Mouse (Mus musculus) hindbrain, embryonic 13.5 days (tissue): Measurements from ENCODE around the gene Yju2. TPM values are rescaled to one million over a fixed set of nuclear protein-coding genes. Genes with fewer than 3 reads are reported as not detected.

Experiments
- ATAC-seq: fragments of 200-750 bp; cut with Nextera tagmentation; 2 replicates; pipeline ENCODE4 v1.8.0; 2017; ENCODE audit warnings: moderate TSS enrichment; ENCODE audit not compliant: low FRiP score
- H3K27ac ChIP-seq: fragments of 300-500 bp; sonication (generic); 2 replicates; pipeline ENCODE4 v1.5.1; 2015; ENCODE audit warnings: inconsistent platforms, mild to moderate bottlenecking, moderate library complexity
- H3K27me3 ChIP-seq: fragments of 300-500 bp; sonication (generic); 2 replicates; pipeline ENCODE4 v1.6.1; 2015; ENCODE audit warnings: mild to moderate bottlenecking, inconsistent platforms
- H3K36me3 ChIP-seq: fragments of 300-500 bp; sonication (generic); 2 replicates; pipeline ENCODE4 v1.6.1; 2015; ENCODE audit warnings: mild to moderate bottlenecking, inconsistent platforms
- H3K4me1 ChIP-seq: fragments of 300-500 bp; sonication (generic); replicated peaks from 2 replicates; pipeline ENCODE4 v1.6.1; 2015; ENCODE audit warnings: inconsistent platforms
- H3K4me2 ChIP-seq: fragments of 300-500 bp; sonication (generic); 2 replicates; pipeline ENCODE4 v1.6.1; 2015; ENCODE audit warnings: inconsistent platforms, mild to moderate bottlenecking, moderate library complexity
- H3K4me3 ChIP-seq: fragments of 300-500 bp; sonication (generic); 2 replicates; pipeline ENCODE4 v1.5.1; 2015; ENCODE audit warnings: mild to moderate bottlenecking, inconsistent platforms
- H3K9ac ChIP-seq: fragments of 300-500 bp; sonication (generic); 2 replicates; pipeline ENCODE4 v1.6.1; 2015; ENCODE audit warnings: mild to moderate bottlenecking, inconsistent platforms
- H3K9me3 ChIP-seq: fragments of 300-500 bp; sonication (generic); 2 replicates; pipeline ENCODE4 v1.6.1; 2016; ENCODE audit warnings: inconsistent platforms
- WGBS: fragments of 180-500 bp; shearing (Covaris S2); methylation state at CpG from one replicate; pipeline ENCODE4 v1.1.7; 2015; 5-methylcytosine and 5-hydroxymethylcytosine counted together
- polyA plus RNA-seq: library from polyadenylated mRNA; unstranded; fragments of >200 nt; fragmentation: Nextera tagmentation; extraction: Ambion mirVana; gene quantifications from 2 replicates; pipeline ENCODE4 v1.2.1, GENCODE M21; 2015

Gene Yju2
- polyA plus RNA-seq, 1 experiment from 2014 or later: 23.2 TPM

GRCm38 (mm10) chr17:55996007-55996406, 37.1 kb downstream of the Yju2 start:
- no peaks in the 10 kb centered on the region for H3K9me3 ChIP-seq
- no peak overlapping the region for H3K4me2 ChIP-seq
- no peak for ATAC-seq
- H3K27me3 ChIP-seq: peaks cover 24% of the 10 kb centered on the region
- peaks cover 7% of the 10 kb centered on the region; the same call in 1 of the 2 replicates for H3K4me1 ChIP-seq
- H3K9ac ChIP-seq: no peak overlapping the region
- no peak overlapping the region for H3K4me3 ChIP-seq
- peaks cover 70% of the 10 kb centered on the region for H3K36me3 ChIP-seq
- WGBS: 83% methylated on average over 15 of the region's 15 CpGs
- no peak overlapping the region for H3K27ac ChIP-seq

- H3K4me2 ChIP-seq: peak overlapping the region; percentile 13; the same call in 1 of the 2 replicates
- peaks cover 4% of the 10 kb centered on the region; the same call in 1 of the 2 replicates for H3K4me1 ChIP-seq
- 6% methylated on average over 30 of the region's 30 CpGs for WGBS
- peaks cover 42% of the 10 kb centered on the region for H3K27me3 ChIP-seq
- no peaks in the 10 kb centered on the region for H3K9me3 ChIP-seq
- no peak overlapping the region for H3K9ac ChIP-seq
- no peak for ATAC-seq
- H3K36me3 ChIP-seq: peaks cover 31% of the 10 kb centered on the region
- H3K27ac ChIP-seq: no peak overlapping the region
- H3K4me3 ChIP-seq: no peak overlapping the region; the same call in 1 of the 2 replicates
These were observed 41.0 kb downstream of the Yju2 start for GRCm38 (mm10) chr17:55999794-56000499.

GRCm38 (mm10) chr17:56003000-56003399, 44.1 kb downstream of the Yju2 start:
- H3K9me3 ChIP-seq: no peaks in the 10 kb centered on the region
- no peak overlapping the region for H3K4me3 ChIP-seq
- no peak for ATAC-seq
- no peak overlapping the region for H3K4me2 ChIP-seq
- H3K27me3 ChIP-seq: peaks cover 48% of the 10 kb centered on the region
- no peak overlapping the region for H3K27ac ChIP-seq
- WGBS: 82% methylated on average over 3 of the region's 3 CpGs
- H3K36me3 ChIP-seq: peaks cover under 1% of the 10 kb centered on the region; the same call in 1 of the 2 replicates
- no peak overlapping the region for H3K9ac ChIP-seq
- H3K4me1 ChIP-seq: peaks cover 11% of the 10 kb centered on the region

- H3K4me1 ChIP-seq: peaks cover 20% of the 10 kb centered on the region
- no peak within 1 kb of the TSS for H3K4me2 ChIP-seq
- H3K36me3 ChIP-seq: no peaks in the 10 kb centered on the region
- 60% methylated on average over 13 of the region's 13 CpGs for WGBS
- H3K9ac ChIP-seq: no peak within 1 kb of the TSS
- peaks cover 28% of the 10 kb centered on the region for H3K27me3 ChIP-seq
- H3K27ac ChIP-seq: no peak within 1 kb of the TSS
- no peaks in the 10 kb centered on the region for H3K9me3 ChIP-seq
- H3K4me3 ChIP-seq: 0 out of 2 replicates have a peak within 1 kb of the TSS, but pooled peaks have one; percentile 2
- ATAC-seq: no peak
These were observed 46.6 kb downstream of the Yju2 start, which contains the start of the genes Stap2 and Mpnd for GRCm38 (mm10) chr17:56005415-56006061. Gene Stap2 (minus strand): TSS chr17:56005584. Gene Mpnd (plus strand): TSS chr17:56005711.

DNA sequence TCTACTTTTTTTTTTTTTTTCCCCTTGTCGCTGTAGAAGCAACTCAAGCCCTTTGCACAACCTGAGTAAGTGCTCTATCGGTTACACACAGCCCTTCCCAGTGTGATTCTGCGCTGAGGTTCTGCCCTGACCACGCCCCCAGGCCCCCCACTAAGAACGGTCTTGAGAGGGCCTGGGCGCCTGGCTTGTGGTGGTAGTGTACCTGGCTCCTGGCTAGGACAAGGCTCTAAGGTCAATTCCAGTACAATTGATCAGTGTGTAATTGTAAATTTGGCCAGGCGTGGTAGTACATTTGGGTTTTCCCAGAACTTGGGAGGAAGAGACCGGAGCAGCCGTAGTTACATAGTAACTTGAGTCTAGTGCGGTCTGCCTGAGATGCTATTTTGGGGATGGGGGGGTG, 48.1 kb downstream of the Yju2 start:
- 47% methylated on average over 10 of the region's 10 CpGs for WGBS
- Histone ChIP-seq H3K9me3 (no peaks in the 10 kb centered on the region), H3K27ac (peak overlapping the region; percentile 99), H3K4me3 (no peak overlapping the region), H3K27me3 (peaks cover 18% of the 10 kb centered on the region; the same call in 1 of the 2 replicates), H3K9ac (no peak overlapping the region), H3K4me1 (peaks cover 35% of the 10 kb centered on the region), H3K4me2 (no peak overlapping the region), H3K36me3 (peaks cover 12% of the 10 kb centered on the region)
- no peak for ATAC-seq

DNA sequence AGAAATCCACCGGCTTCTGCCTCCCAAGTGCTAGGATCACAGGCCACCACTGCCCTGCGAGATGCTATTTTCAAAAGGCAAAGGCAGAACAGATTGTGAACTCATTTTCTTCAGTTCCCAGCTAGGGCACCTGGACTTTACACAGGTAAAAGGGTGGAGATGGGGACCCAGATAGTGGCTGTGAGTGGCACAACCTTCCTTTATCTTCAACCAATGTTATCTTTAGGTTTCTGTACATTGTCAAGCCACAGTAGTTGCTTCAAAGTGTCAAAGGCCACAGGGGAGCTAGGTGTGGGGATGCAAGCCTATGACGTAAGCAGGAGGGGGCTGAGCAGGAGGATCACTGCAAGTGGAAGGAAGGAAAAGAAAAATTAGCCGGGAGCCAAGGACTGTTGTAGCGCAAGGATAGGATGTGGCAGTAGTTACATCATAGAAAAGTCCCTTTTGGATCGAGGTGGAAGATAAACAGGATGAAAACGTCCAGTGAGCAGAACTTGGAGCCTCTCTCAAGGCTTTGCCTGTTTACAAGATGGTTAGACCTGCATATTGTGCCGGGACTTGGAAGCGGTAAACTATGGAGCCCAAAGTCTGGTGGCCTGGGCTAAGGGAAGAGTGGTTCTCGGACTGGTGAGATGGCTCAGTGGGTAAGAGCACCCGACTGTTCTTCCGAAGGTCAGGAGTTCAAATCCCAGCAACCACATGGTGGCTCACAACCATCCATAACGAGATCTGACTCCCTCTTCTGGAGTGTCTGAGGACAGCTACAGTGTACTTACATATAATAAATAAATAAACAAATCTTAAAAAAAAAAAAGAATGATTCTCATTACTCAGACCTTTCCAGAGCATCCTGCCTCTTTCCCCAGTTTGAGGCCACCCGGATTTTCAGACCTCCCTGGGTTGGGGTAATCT, 48.8 kb downstream of the Yju2 start:
- H3K9me3 ChIP-seq: no peaks in the 10 kb centered on the region
- H3K27ac ChIP-seq: peak overlapping the region; percentile 99
- whole genome bisulfite sequencing: 29% methylated on average over 14 of the region's 14 CpGs
- peak; percentile 19 for ATAC-seq
- H3K36me3 ChIP-seq: peaks cover 19% of the 10 kb centered on the region
- peaks cover 41% of the 10 kb centered on the region for H3K4me1 ChIP-seq
- peak overlapping the region; percentile 91 for H3K4me2 ChIP-seq
- H3K4me3 ChIP-seq: peak overlapping the region; percentile 79
- peaks cover 18% of the 10 kb centered on the region; the same call in 1 of the 2 replicates for H3K27me3 ChIP-seq
- H3K9ac ChIP-seq: peak overlapping the region; percentile 46

DNA sequence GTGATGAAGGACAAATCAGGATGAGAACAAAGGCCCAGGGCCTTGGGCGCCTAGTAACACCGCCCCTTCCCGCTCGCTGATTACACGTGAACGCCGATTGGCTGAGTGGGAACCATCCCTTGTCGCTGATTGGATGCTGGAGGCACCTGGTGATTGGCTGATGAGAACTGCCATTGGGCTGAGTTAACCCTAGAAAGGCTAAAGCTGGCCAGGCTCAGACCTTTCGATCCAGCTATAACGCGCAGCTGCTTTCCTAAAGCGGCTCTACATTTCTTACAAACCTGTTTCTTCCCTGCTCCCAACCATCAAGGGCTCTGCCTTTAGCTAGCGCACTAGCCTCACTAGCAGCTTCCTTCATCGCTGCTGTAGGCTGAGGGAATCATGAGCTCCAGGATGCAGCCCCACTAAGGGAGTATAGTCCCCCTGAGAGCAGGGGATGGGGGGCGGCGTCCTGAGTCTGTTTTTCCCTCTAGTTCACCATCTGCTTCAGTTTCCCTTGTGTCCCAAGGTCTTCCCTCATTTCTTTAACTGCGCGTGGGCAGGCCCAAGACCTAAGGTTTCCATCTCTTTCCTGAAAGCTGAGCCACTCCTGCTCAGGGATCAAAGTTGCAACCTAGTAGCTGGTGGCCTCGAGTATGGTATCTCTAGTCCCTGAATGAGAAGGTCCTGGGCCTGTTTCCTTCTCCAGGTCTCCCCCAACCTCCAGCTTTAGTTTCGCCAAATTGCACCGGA, 49.6 kb downstream of the Yju2 start:
- peak overlapping the region; percentile 91 for H3K4me2 ChIP-seq
- under 1% methylated on average over 21 of the region's 21 CpGs for WGBS

DNA sequence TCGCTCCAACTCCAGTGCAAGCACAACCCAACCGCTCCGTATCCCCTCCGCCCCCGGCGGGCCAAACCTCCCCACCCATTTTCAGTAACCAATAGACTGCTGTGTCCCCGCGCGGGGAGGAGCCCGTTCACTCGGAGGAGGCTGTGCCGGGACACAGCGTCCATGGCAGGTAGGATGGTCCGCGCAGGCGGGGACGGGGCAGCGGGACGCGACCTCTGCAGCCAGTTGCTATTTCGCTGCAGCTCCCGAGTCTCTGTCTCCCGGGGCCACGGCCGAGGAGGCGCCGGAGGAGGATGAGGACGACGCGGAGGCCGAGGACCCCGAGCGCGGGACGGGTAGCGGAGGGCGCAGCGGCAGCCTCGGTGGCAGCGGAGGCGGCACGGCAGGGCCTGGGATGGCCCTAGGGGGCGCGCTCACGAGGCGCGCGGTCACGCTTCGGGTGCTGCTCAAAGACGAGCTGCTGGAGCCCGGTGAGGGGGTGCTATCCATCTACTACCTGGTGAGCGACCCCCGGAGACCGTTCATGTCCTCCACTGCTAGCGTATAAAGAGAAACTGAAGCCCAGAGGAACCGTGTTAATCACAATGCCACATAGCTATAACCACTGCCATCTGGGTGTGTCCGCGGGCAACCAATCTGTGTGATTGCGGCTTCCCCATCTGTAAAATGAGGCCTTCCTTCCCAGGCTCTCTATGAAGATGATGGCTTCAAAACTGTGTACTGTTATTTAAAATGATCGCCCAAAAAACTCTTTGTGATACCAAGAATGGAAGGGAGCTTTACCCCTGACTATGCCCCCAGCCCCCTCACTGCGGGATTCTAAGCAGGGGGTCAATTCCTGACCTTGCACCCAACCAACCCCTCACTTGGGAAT, 50.4 kb downstream of the Yju2 start:
- peaks cover 41% of the 10 kb centered on the region for H3K4me1 ChIP-seq
- 1% methylated on average over 62 of the region's 62 CpGs for WGBS
- peak; percentile 91 for ATAC-seq

More for the DNA sequence above, 49.6 kb downstream of the Yju2 start:
- H3K9me3 ChIP-seq: no peaks in the 10 kb centered on the region
- H3K27me3 ChIP-seq: 0 out of 2 replicates have a peak, but pooled peaks cover 11% of the 10 kb centered on the region
- peak overlapping the region; percentile 79 for H3K4me3 ChIP-seq
- peaks cover 41% of the 10 kb centered on the region for H3K4me1 ChIP-seq
- H3K9ac ChIP-seq: peak overlapping the region; percentile 93
- H3K36me3 ChIP-seq: peaks cover 26% of the 10 kb centered on the region
- peak; percentile 92 for ATAC-seq
- H3K27ac ChIP-seq: peak overlapping the region; percentile 99

GRCm38 (mm10) chr17:56009962-56010240, 51.0 kb downstream of the Yju2 start:
- ATAC-seq: no peak
- Histone ChIP-seq H3K9ac (peak overlapping the region; percentile 93), H3K4me2 (peak overlapping the region; percentile 91), H3K27ac (peak overlapping the region; percentile 99), H3K4me1 (peaks cover 41% of the 10 kb centered on the region), H3K36me3 (peaks cover 38% of the 10 kb centered on the region), H3K27me3 (0 out of 2 replicates have a peak, but pooled peaks cover 6% of the 10 kb centered on the region), H3K4me3 (peak overlapping the region; percentile 79), H3K9me3 (no peaks in the 10 kb centered on the region)
- 29% methylated on average over 2 of the region's 2 CpGs for WGBS

More for the DNA sequence above, 50.4 kb downstream of the Yju2 start:
- peak overlapping the region; percentile 79 for H3K4me3 ChIP-seq
- H3K36me3 ChIP-seq: peaks cover 34% of the 10 kb centered on the region
- peak overlapping the region; percentile 91 for H3K4me2 ChIP-seq
- H3K9me3 ChIP-seq: no peaks in the 10 kb centered on the region
- H3K27ac ChIP-seq: peak overlapping the region; percentile 99
- peak overlapping the region; percentile 93 for H3K9ac ChIP-seq
- H3K27me3 ChIP-seq: 0 out of 2 replicates have a peak, but pooled peaks cover 11% of the 10 kb centered on the region

DNA sequence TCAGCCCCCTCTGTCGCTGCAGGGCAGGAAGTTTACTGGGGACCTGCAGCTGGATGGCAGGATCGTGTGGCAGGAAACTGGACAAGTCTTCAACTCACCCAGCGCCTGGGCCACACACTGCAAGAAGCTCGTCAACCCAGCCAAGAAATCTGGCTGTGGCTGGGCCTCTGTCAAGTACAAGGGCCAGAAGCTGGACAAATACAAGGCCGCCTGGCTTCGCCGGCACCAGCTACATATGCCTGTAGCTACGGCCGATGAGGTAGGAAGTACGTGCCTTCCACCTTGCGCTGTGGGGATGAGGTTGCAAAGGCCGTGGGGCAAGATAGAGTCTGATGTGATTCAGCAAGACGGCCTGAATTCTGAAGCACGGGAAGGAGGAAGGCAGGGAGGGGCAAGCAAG, 51.4 kb downstream of the Yju2 start:
- peak overlapping the region; percentile 99; the same call in 1 of the 2 replicates for H3K27ac ChIP-seq
- no peaks in the 10 kb centered on the region for H3K9me3 ChIP-seq
- peaks cover 41% of the 10 kb centered on the region for H3K36me3 ChIP-seq
- 73% methylated on average over 14 of the region's 14 CpGs for WGBS
- peaks cover 41% of the 10 kb centered on the region for H3K4me1 ChIP-seq
- H3K4me2 ChIP-seq: peak overlapping the region; percentile 91
- H3K27me3 ChIP-seq: 0 out of 2 replicates have a peak, but pooled peaks cover 3% of the 10 kb centered on the region
- no peak for ATAC-seq
- peak overlapping the region; percentile 79 for H3K4me3 ChIP-seq
- H3K9ac ChIP-seq: peak overlapping the region; percentile 93
